Mouse (Mus musculus): ENCODE data around the gene Nudc.

- TF ChIP-seq CTCF (IDR thresholded peaks at IDR 0.05; ENCODE audit: borderline replicate concordance, extremely low read depth, insufficient read depth, insufficient read length) (no peak), POLR2A (IDR thresholded peaks at IDR 0.05; ENCODE audit: borderline replicate concordance, extremely low read depth, insufficient read depth, insufficient read length, poor library complexity, severe bottlenecking) (no peak)
Measured at GRCm38 (mm10) chr4:133577983-133578382, 32.2 kb upstream of the Nudc start.
